Mouse (Mus musculus): ENCODE data around the gene Klk10. TPM values are rescaled to one million over a fixed set of nuclear protein-coding genes. Genes with fewer than 3 reads are reported as not detected.

Gene Klk10
- total RNA-seq (2021), result 1 to 10 TPM; 1.2 to 1.5 TPM
- long read RNA-seq, partial matches to known transcripts, result 0 of 1 reads
- long read RNA-seq, other reads (novel, unspliced or antisense), result 0 of 1 reads

GRCm38 (mm10) chr7:43780746-43781145, at the start of gene Klk10:
Klk10 (plus strand) TSS chr7:43781035.
- DNase-seq (ENCODE audit: low spot score in 2 of 2), result no peak

GRCm38 (mm10) chr7:43747788-43748187, 33.0 kb upstream of the Klk10 start:
- peak; percentile 28 to 46 for DNase-seq (ENCODE audit: low spot score in 2 of 2)

DNA sequence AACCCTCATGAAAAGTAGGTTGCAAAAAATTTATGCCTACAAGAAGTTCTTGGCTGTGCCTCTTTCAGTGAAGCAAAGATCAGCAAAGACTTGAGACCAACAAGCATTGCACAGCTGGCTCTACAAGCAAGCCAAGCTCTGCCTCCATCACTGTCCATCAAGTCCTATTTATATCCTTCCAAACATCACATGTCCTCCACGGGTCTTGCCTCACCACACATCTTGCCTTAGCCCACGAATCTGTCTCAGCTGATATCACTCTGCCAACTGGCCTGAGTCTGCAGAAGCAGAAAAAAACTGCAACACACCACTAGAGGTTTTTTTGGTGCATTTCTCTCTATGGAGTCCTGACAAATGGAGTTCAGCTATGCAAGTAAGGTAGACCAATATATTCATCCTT, 28.0 kb upstream of the Klk10 start:
- DNase-seq (ENCODE audit: low spot score in 2 of 2), result no peak

GRCm38 (mm10) chr7:43766484-43766883, 14.4 kb upstream of the Klk10 start:
- DNase-seq (ENCODE audit: low spot score in 2 of 2), result no peak

DNA sequence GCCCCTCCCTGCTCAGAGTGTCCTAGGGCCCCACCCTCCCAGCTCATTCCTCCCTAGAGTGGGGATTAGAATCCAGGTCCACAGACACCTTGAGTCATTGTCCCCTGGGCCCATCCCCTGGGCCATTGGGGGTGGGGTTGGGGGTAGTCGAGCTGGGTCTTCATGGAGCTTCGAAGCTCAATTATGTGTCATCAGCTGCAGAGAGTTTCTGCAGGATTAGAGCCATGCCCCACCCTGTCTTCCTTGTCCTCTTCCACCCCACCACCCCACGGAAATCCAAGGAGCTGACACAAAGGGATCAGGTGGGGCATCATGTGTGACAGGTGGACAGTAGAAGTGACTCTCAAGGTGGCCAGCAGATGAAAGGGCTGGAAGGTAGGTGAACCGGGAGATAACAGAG, 12.2 kb upstream of the Klk10 start, which contains the start of gene Klk12:
TSS of gene Klk12 (plus strand) at position 301 of the 400 bp plus-strand sequence.
- DNase-seq (ENCODE audit: low spot score in 2 of 2), result no peak

- DNase-seq (ENCODE audit: low spot score in 2 of 2), result no peak
Observed at GRCm38 (mm10) chr7:43769636-43770035, 11.2 kb upstream of the Klk10 start.

- no peak for DNase-seq (ENCODE audit: low spot score in 2 of 2)
Observed at GRCm38 (mm10) chr7:43770701-43771100, 10.1 kb upstream of the Klk10 start.

DNA sequence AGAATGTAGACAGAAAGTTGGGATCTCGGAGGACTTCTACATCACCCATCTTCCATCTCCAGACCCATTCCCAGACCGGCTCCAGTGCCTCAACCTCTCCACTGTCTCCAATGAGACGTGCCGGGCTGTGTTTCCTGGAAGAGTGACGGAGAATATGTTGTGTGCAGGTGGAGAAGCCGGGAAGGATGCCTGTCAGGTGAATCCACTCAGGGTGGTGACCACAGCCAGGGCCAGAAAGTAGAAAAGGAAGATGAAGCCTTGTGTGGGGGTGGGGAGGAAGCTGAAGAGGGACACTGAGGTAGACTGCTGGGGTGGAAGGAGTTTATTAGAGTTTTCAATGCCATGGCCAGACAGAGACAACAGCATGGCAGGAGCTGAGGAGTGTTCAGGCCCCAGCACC, 8.9 kb upstream of the Klk10 start:
- no peak for DNase-seq (ENCODE audit: low spot score in 2 of 2)

DNA sequence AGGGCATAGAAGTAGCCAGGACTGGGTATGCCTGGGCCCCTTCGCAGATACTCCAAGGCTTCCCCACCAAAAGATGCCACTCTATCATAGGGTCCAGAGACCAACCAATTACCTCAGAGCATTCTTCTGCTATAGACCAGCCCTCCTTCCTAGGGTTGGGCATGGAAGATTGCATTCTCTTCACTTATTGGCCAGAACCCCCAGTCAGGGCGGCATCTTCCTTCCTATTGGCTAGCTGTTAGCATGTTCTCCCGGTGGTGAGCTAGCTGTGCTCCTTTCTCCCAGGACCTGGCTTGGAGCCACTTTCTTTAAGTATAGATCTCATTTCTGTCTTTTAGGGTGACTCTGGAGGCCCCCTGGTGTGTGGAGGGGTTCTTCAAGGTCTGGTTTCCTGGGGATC, 7.9 kb upstream of the Klk10 start:
- DNase-seq (ENCODE audit: low spot score in 2 of 2), result no peak

DNA sequence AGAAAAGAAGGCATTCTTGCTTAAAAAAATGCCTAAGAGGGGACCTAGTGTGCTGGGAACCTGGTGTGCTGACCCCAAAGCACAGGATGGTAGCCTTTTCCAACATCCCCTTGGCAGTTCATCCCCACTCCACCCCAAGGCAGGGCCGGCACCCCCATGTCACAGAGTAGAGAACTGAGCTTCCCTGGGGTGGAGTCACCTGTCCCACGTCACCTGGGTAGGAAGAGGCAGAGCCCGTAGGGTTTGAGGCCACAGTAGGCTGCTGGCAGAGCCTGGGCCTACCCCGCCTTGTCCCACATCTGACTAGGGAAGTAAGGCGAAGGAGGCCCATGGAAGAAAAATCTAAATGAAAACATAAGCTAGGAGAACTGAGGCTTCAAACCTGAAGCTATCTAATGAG, 6.5 kb upstream of the Klk10 start, which contains the start of gene Klk11:
TSS of gene Klk11 (plus strand) at position 241 of the 400 bp plus-strand sequence.
- no peak for DNase-seq (ENCODE audit: low spot score in 2 of 2)

- no peak for DNase-seq (ENCODE audit: low spot score in 2 of 2)
Observed at GRCm38 (mm10) chr7:43774802-43775201, 6.0 kb upstream of the Klk10 start.

DNA sequence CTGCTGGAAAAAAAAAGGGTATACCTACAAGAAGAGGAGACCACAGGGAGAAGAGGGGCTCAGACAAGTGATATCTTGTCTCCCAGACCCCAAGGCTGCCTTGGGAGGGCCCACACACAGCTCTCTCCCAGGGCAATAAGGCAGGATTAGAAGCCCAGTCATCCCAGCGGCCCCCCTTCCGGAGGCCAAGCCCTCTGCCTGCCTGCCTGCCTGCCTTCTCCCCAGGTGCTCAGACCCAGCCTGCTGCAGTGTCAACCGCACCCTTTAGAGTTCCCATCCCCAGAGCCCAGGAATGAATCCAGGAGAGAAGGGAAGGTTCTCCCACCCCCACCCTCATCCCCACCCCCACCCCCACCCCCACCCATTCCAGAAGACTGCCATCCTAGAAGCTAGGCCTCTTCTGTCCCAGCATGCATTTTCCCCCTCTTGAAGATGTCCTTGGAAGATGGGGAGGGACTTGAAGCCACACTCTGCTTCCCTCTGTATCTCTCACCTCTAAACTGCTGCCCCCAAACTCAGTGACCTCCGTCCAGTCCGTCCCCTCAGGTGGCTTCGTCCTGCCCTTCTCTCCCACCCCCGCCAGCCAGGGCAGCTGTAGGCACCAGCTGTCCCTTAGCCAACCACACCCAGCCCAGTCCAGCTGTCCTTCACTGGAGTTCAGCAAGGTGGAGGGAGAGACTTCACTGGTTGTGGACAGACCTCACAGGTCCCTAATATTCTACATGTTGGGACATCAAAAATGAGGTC, 5.4 kb upstream of the Klk10 start:
- DNase-seq (ENCODE audit: low spot score in 2 of 2), result no peak

DNA sequence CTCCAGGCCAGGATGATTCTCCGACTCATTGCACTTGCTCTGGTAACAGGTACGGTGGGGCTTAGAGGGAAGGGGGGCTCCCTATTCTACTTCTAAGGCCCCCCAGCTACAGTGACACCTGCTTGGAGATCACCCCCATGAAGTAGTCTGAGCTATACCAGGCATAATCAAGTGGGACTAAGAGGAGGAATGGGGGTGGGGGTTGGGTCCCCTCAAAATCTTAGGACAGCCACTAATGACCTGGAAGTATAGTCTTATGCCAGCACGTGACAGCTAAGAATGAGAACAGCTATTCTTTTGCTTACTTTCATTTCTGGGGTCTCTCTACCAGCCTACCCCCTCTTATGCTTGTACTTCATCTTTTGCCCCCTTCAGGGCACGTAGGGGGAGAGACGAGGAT, 4.3 kb upstream of the Klk10 start:
- DNase-seq (ENCODE audit: low spot score in 2 of 2), result no peak

GRCm38 (mm10) chr7:43777423-43777822, 3.4 kb upstream of the Klk10 start:
- DNase-seq (ENCODE audit: low spot score in 2 of 2), result no peak

- DNase-seq (ENCODE audit: low spot score in 2 of 2), result no peak
Observed at GRCm38 (mm10) chr7:43778176-43778970, 2.5 kb upstream of the Klk10 start.

DNA sequence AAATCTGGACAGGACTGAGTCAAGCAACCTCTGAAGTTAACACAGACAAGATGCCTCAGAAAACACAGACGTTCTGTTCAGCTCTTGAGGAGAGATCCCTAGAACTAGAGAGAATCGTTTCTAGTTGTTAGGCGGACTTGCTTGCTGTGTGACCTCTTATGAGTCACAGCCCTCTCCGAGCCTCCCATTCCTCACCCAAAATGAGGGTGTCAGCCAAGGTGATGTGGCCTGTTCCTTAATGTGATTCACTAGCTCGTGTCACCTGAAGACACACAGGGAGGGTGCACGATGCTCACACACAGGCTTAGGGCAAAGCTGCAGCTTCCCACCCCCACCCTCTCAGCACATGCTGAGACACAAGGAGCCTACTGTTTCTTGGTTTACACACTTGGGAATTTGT, 594 bp upstream of the Klk10 start:
- DNase-seq (ENCODE audit: low spot score in 2 of 2), result peak in 1 of 2 experiments; percentile 50

DNA sequence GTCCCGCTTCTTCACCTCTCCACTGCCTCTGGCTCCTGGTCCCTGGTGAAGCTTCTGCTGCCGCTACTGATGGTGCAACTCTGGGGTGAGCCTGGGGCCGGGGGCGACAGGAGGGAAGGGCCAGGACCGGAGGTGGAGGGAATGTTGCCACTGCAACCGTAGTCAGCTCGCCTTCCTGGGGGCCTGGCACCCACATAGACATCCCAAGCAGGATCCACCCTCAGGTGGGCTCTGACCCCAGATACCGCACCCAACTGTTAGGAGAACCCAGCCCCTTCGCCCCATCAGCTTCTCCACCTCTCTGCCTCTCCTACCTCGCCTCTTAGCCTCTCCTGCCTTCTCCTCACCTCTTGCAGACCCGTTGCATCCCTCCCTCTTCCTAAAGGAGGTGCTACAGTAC, 706 bp downstream of the Klk10 start:
- DNase-seq (ENCODE audit: low spot score in 2 of 2), result no peak

- peak; percentile 27 to 77 for DNase-seq (ENCODE audit: low spot score in 2 of 2)
Observed at GRCm38 (mm10) chr7:43782275-43783265, 1.7 kb downstream of the Klk10 start.

GRCm38 (mm10) chr7:43785286-43785685, 4.5 kb downstream of the Klk10 start:
- DNase-seq (ENCODE audit: low spot score in 2 of 2), result no peak

GRCm38 (mm10) chr7:43788096-43788495, 7.3 kb downstream of the Klk10 start:
- peak in 1 of 2 experiments; percentile 58 for DNase-seq (ENCODE audit: low spot score in 2 of 2)

DNA sequence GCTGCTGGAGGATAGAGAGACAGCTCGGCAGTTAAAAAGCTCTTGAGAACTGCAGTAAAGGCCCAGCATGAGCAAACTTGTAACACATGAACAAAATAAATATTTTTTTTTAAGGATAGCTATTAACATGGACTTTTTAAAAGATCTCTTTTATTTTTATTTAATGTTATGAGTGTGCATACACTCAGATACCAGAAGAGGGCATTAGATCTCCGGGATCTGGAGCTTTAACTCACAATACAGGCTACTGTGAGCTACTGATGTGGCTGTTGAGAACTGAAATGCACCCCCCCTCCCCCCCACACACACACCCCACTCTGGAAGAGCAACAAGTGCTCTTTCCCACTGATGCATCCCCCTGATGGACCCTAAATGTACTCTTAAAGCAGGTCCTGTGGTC, 8.5 kb downstream of the Klk10 start:
- DNase-seq (ENCODE audit: low spot score in 2 of 2), result no peak

All from layer of hippocampus, adult 18-20 months (tissue).